Mouse (Mus musculus) CH12.LX (cell line): ENCODE measurements around the gene Ppm1l.

ENCODE experiments used
- CTCF ChIP-seq, 2 experiments: IDR thresholded peaks in 1 of 2; conservative IDR thresholded peaks in 1 of 2; 2 replicates each; pipeline ENCODE4 v1.5.1; 2011 to 2012; ENCODE audit warnings: low read depth in 2 of 2, low read length in 2 of 2, improper control_type of control experiment in 1 of 2, inconsistent platforms in 1 of 2, mild to moderate bottlenecking in 1 of 2, moderate library complexity in 1 of 2
- MAX ChIP-seq: IDR thresholded peaks from 2 replicates; pipeline ENCODE4 v1.6.1; 2011; ENCODE audit warnings: low read length, improper control_type of control experiment
- POLR2A ChIP-seq: IDR thresholded peaks from 2 replicates; pipeline ENCODE4 v1.6.1; 2011; ENCODE audit warnings: low read depth, mild to moderate bottlenecking, improper control_type of control experiment, low read length
- SIN3A ChIP-seq: IDR thresholded peaks from 2 replicates; pipeline ENCODE4 v1.6.1; 2012; ENCODE audit warnings: low read length, improper control_type of control experiment, inconsistent platforms

DNA sequence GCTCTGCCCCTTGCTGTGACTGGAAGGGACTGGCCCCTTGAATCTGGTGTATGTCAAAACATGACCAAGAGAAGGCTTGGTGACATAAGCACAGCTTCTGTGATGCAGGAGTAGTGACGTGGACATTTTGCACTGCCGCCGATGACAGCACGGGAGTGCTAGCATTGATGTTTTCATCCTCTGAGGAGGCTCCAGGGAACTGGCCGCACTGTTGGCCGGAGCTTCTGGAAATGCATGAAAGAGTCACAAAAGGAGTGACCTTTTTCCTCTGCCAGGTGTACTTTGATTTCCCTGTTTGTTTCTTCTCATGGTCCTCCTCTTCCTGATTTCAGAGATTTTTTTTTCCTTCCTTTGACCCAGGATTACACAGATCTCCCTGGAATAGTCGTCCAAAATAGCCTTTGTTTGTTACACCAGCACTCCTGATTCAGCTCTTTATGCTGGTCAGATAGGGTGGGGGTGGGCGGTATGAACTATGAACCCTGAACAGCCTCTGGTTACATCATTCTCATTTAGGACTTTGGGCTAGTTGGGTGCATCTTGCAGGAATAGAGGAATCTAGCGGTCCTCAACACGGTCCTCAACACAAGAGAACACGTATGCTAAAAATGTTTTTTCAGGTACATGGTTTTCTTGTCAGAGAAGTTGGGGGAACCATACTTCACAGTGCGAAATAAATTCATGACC is 239.6 kb downstream of the Ppm1l start:
- no peak for TF ChIP-seq POLR2A
- TF ChIP-seq CTCF (conservative IDR thresholded peaks at IDR 0.05 in 1 of 2, IDR thresholded peaks at IDR 0.05 in 1 of 2; ENCODE audit: low read depth in 2 of 2, low read length in 2 of 2) = no peak
- TF ChIP-seq MAX = no peak
- TF ChIP-seq SIN3A = no peak
